Mouse (Mus musculus): ENCODE measurements at regions not wholly inside any gene's neighbourhood (a gene's known extent, or its start where the extent isn't known, plus 50 kb on each side); places are given as distances from the start of the nearest gene placed in this dataset.

- no peak for TF ChIP-seq POLR2A (IDR thresholded peaks at IDR 0.05; ENCODE audit: insufficient read length, low read depth)
- no peak for TF ChIP-seq MAX (IDR thresholded peaks at IDR 0.05; ENCODE audit: low read depth)
- TF ChIP-seq MYOD1 (IDR thresholded peaks at IDR 0.05; ENCODE audit: control insufficient read depth in 1 of 3, insufficient read length in 2 of 3, low read depth in 2 of 3), result no peak
- no peak for TF ChIP-seq USF1 (IDR thresholded peaks at IDR 0.05; ENCODE audit: low read depth)
- TF ChIP-seq REST (IDR thresholded peaks at IDR 0.05; ENCODE audit: insufficient read depth, insufficient read length), result no peak
- no peak for TF ChIP-seq POLR2AphosphoS2 (IDR thresholded peaks at IDR 0.05; ENCODE audit: insufficient read length, low read depth)
- TF ChIP-seq SRF (IDR thresholded peaks at IDR 0.05; ENCODE audit: control insufficient read depth, insufficient read length, low read depth), result no peak
These were observed 185.3 kb upstream of the Gjb5 start for GRCm38 (mm10) chr4:127543276-127543675.

Data from myocyte (in vitro differentiated cells).